Mouse (Mus musculus) small intestine, adult 2 months (tissue): ENCODE measurements around the gene Dna2.

Experiments used
- CTCF ChIP-seq: fragments of 200-500 bp; IDR thresholded peaks from 2 replicates; pipeline ENCODE4 v1.5.1; 2012; ENCODE audit warnings: low read depth, mild to moderate bottlenecking, control low read depth, inconsistent platforms, low read length, moderate library complexity, mixed read lengths; ENCODE audit not compliant: insufficient replicate concordance, insufficient read length; ENCODE audit errors: extremely low read depth
- POLR2A ChIP-seq: fragments of 200-500 bp; IDR thresholded peaks from 2 replicates; pipeline ENCODE4 v1.6.1; 2012; ENCODE audit warnings: low read depth, mild to moderate bottlenecking, control low read depth, inconsistent platforms, low read length, moderate library complexity

DNA sequence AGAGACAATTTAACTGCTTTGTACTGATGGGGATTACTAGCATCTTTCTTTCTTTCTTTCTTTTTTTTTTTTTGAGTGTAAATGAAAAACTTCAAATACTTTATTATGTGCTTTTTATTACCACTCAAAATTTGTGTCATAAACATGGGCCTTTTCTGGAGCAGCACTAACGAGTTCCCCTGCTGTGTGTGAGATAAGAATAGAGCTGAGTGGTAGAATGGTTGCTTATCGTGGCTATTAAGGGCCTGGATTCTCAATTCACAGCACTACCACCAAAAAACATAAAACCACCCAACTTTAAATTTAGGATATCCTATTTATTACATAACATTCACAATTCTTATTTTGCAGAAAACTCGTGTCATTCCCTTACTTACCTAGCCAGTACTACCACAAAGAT lies 66.7 kb downstream of the Dna2 start:
- TF ChIP-seq CTCF (no peak), POLR2A (no peak)
